Mouse (Mus musculus): ENCODE data around the gene Srrm4. TPM values are rescaled to one million over a fixed set of nuclear protein-coding genes. Genes with fewer than 3 reads are reported as not detected.

Srrm4 gene
- polyA plus RNA-seq, 1 experiment from 2014 or later = 32.0 TPM

- H3K9me3 ChIP-seq (ENCODE audit: control insufficient read depth, low read length) = no peaks in the 10 kb centered on the region
- no peak overlapping the region for H3K4me2 ChIP-seq (replicated peaks; ENCODE audit: low read depth, low read length)
- no peak overlapping the region for H3K27ac ChIP-seq (ENCODE audit: low read depth, low read length)
- DNase-seq (ENCODE audit: low spot score) (no peak), ATAC-seq (ENCODE audit: low FRiP score) (no peak)
- H3K36me3 ChIP-seq (ENCODE audit: control insufficient read depth, insufficient read depth, low read length) = no peaks in the 10 kb centered on the region
- H3K4me1 ChIP-seq (replicated peaks; ENCODE audit: control insufficient read depth, insufficient read depth, low read length) = no peaks in the 10 kb centered on the region
- no peak overlapping the region for H3K4me3 ChIP-seq (ENCODE audit: low read depth, low read length)
- H3K9ac ChIP-seq (ENCODE audit: low read depth, low read length) = no peak overlapping the region
- no peaks in the 10 kb centered on the region for H3K27me3 ChIP-seq (ENCODE audit: control insufficient read depth, insufficient read depth, low read length)
- 94% methylated on average over 4 of the region's 4 CpGs for WGBS
Observed at GRCm38 (mm10) chr5:116389321-116389720, 202.3 kb downstream of the Srrm4 start.

Other genes starting within 250 kb of the Srrm4 start
- 6.5 and 7.5 TPM in 2 replicates for gene Hspb8, start 169.0 kb downstream of the Srrm4 start, polyA plus RNA-seq (2014; fragmentation: Nextera tagmentation; extraction: Ambion mirVana)